Mouse (Mus musculus) CH12.LX (cell line): Measurements from ENCODE around the gene Arhgef3. TPM values are rescaled to one million over a fixed set of nuclear protein-coding genes. Genes with fewer than 3 reads are reported as not detected.

ENCODE experiments used
- DNase-seq: peaks from one replicate; pipeline ENCODE4 v3.0.0-alpha.2; 2013; ENCODE audit errors: extremely low read depth
- H3K27ac ChIP-seq: 2 replicates; pipeline ENCODE4 v1.5.1; 2012; ENCODE audit warnings: low read depth, mild to moderate bottlenecking, control low read depth, moderate library complexity; ENCODE audit not compliant: insufficient read depth
- H3K27me3 ChIP-seq: replicated peaks from 2 replicates; pipeline ENCODE3; 2012; ENCODE audit warnings: inconsistent platforms
- H3K36me3 ChIP-seq, 2 experiments: replicated peaks in 1 of 2; 2 replicates each; pipeline versions ENCODE3 to v1.6.1; 2012; ENCODE audit warnings: inconsistent platforms in 1 of 2, low read length in 1 of 2, mild to moderate bottlenecking in 1 of 2, mixed read lengths in 1 of 2, moderate library complexity in 1 of 2; ENCODE audit not compliant: control insufficient read depth in 1 of 2, insufficient read depth in 1 of 2
- H3K4me1 ChIP-seq, 2 experiments: 2 replicates each; pipeline ENCODE4 v1.6.1; 2012; ENCODE audit warnings: inconsistent platforms in 1 of 2, moderate library complexity in 1 of 2; ENCODE audit not compliant: insufficient read depth in 2 of 2, control insufficient read depth in 1 of 2
- H3K4me2 ChIP-seq: 2 replicates; pipeline ENCODE4 v1.6.1; 2012; ENCODE audit warnings: low read depth, mild to moderate bottlenecking, control low read depth; ENCODE audit not compliant: poor library complexity, insufficient read depth, severe bottlenecking
- H3K4me3 ChIP-seq, 3 experiments: fragments of 150-350 bp in 1 of 3; sonication (generic) in 1 of 3; replicated peaks in 1 of 3; 2 replicates each; pipeline versions ENCODE3 to v1.5.1; 2011 to 2012; ENCODE audit warnings: low read depth in 2 of 3, low read length in 2 of 3, mild to moderate bottlenecking in 2 of 3, moderate library complexity in 2 of 3, control low read depth in 1 of 3, improper control_type of control experiment in 1 of 3, inconsistent platforms in 1 of 3, mixed read lengths in 1 of 3; ENCODE audit not compliant: poor library complexity in 1 of 3
- H3K79me2 ChIP-seq: replicated peaks from 2 replicates; pipeline ENCODE4 v1.6.1; 2012; ENCODE audit warnings: mild to moderate bottlenecking, moderate library complexity; ENCODE audit not compliant: control insufficient read depth, poor library complexity, insufficient read depth, severe bottlenecking; ENCODE audit errors: extremely low read depth
- H3K9ac ChIP-seq: 2 replicates; pipeline ENCODE4 v1.6.1; 2012; ENCODE audit warnings: low read depth, mild to moderate bottlenecking, control low read depth, moderate library complexity; ENCODE audit not compliant: insufficient read depth
- H3K9me3 ChIP-seq: replicated peaks from 2 replicates; pipeline ENCODE3; 2012; ENCODE audit warnings: low read length, inconsistent platforms, mixed read lengths
- CTCF ChIP-seq, 2 experiments: IDR thresholded peaks in 1 of 2; conservative IDR thresholded peaks in 1 of 2; 2 replicates each; pipeline ENCODE4 v1.5.1; 2011 to 2012; ENCODE audit warnings: low read depth in 2 of 2, low read length in 2 of 2, improper control_type of control experiment in 1 of 2, inconsistent platforms in 1 of 2, mild to moderate bottlenecking in 1 of 2, moderate library complexity in 1 of 2
- ELF1 ChIP-seq: IDR thresholded peaks from 2 replicates; pipeline ENCODE4 v1.6.1; 2014; ENCODE audit warnings: low read depth, mild to moderate bottlenecking, inconsistent platforms, low read length, improper control_type of control experiment
- EP300 ChIP-seq: IDR thresholded peaks from 2 replicates; pipeline ENCODE4 v1.6.1; 2011; ENCODE audit warnings: low read length, improper control_type of control experiment
- GABPA ChIP-seq: IDR thresholded peaks from 2 replicates; pipeline ENCODE4 v1.6.1; 2012; ENCODE audit warnings: low read depth, low read length, improper control_type of control experiment, inconsistent platforms; ENCODE audit not compliant: insufficient replicate concordance
- HCFC1 ChIP-seq: IDR thresholded peaks from 2 replicates; pipeline ENCODE4 v1.6.1; 2012; ENCODE audit warnings: low read depth, mild to moderate bottlenecking, inconsistent platforms, low read length, improper control_type of control experiment
- JUN ChIP-seq: IDR thresholded peaks from 2 replicates; pipeline ENCODE4 v1.6.1; 2011; ENCODE audit warnings: low read depth, mild to moderate bottlenecking, low read length, improper control_type of control experiment, moderate library complexity; ENCODE audit not compliant: insufficient read depth
- JUND ChIP-seq: conservative IDR thresholded peaks from 2 replicates; pipeline ENCODE4 v1.6.1; 2011; ENCODE audit warnings: low read depth, low read length, improper control_type of control experiment
- MAFK ChIP-seq: IDR thresholded peaks from 2 replicates; pipeline ENCODE4 v1.6.1; 2011; ENCODE audit warnings: low read length, improper control_type of control experiment; ENCODE audit not compliant: insufficient replicate concordance
- MAX ChIP-seq: IDR thresholded peaks from 2 replicates; pipeline ENCODE4 v1.6.1; 2011; ENCODE audit warnings: low read length, improper control_type of control experiment
- MEF2A ChIP-seq: IDR thresholded peaks from 2 replicates; pipeline ENCODE4 v1.6.1; 2014; ENCODE audit warnings: low read depth, mild to moderate bottlenecking, inconsistent platforms, low read length, improper control_type of control experiment, borderline replicate concordance
- NRF1 ChIP-seq: IDR thresholded peaks from 2 replicates; pipeline ENCODE4 v1.6.1; 2014; ENCODE audit warnings: low read depth, mild to moderate bottlenecking, inconsistent platforms, low read length, improper control_type of control experiment, moderate library complexity
- PAX5 ChIP-seq: IDR thresholded peaks from 2 replicates; pipeline ENCODE4 v1.6.1; 2012; ENCODE audit warnings: low read length, inconsistent platforms, mixed read lengths
- POLR2AphosphoS2 ChIP-seq: IDR thresholded peaks from 2 replicates; pipeline ENCODE4 v1.6.1; 2011; ENCODE audit warnings: low read depth, low read length, improper control_type of control experiment
- RCOR1 ChIP-seq: conservative IDR thresholded peaks from 2 replicates; pipeline ENCODE4 v1.6.1; 2012; ENCODE audit warnings: low read depth, mild to moderate bottlenecking, inconsistent platforms, low read length, improper control_type of control experiment
- SIN3A ChIP-seq: IDR thresholded peaks from 2 replicates; pipeline ENCODE4 v1.6.1; 2012; ENCODE audit warnings: low read length, improper control_type of control experiment, inconsistent platforms
- TBP ChIP-seq: conservative IDR thresholded peaks from 2 replicates; pipeline ENCODE4 v1.6.1; 2011; ENCODE audit warnings: low read depth, low read length, improper control_type of control experiment
- TCF12 ChIP-seq: IDR thresholded peaks from 2 replicates; pipeline ENCODE4 v1.6.1; 2014; ENCODE audit warnings: low read depth, mild to moderate bottlenecking, inconsistent platforms, low read length, improper control_type of control experiment
- ZKSCAN1 ChIP-seq: IDR thresholded peaks from 2 replicates; pipeline ENCODE4 v1.6.1; 2012; ENCODE audit warnings: low read depth, inconsistent platforms, low read length, improper control_type of control experiment, borderline replicate concordance
- ZMIZ1 ChIP-seq: IDR thresholded peaks from 2 replicates; pipeline ENCODE4 v1.6.1; 2012; ENCODE audit warnings: low read depth, mild to moderate bottlenecking, inconsistent platforms, low read length, improper control_type of control experiment
- dilution Hi-C: fragments of 300-500 bp; cut with MboI; formaldehyde crosslinking; loops from 2 replicates; pipeline ENCODE4 v1.14.3; 2020; ENCODE audit warnings: low sequenced_read_pairs; ENCODE audit not compliant: extremely low pct_unique_long_range_greater_than_20kb, extremely low pct_ligation_motif_present
- in situ Hi-C: fragments of 300-500 bp; cut with MboI; formaldehyde crosslinking; loops from 3 replicates; pipeline ENCODE4 v1.14.3; 2019; ENCODE audit warnings: low sequenced_read_pairs, low pct_ligation_motif_present, low pct_unique_long_range_greater_than_20kb, mixed read lengths
- polyA plus RNA-seq: library from polyadenylated mRNA; unstranded; fragments of >175 nt; gene quantifications from 2 replicates; pipeline ENCODE4 v1.2.1, GENCODE M21; 2012; ENCODE audit warnings: low read depth; ENCODE audit not compliant: insufficient read length
- total RNA-seq, 2 experiments: library from RNA; depleted of rRNA; stranded (reverse); fragments of 300-350 nt in 1 of 2; fragments of >200 nt in 1 of 2; gene quantifications; 2 replicates each; pipeline ENCODE4 v1.2.3; 2012 to 2014

Arhgef3 gene
- total and polyA plus RNA-seq, 3 experiments: 0.51 to 0.64 (median 0.62) TPM

- TF ChIP-seq ZMIZ1 (no peak), ZKSCAN1 (no peak), NRF1 (no peak), JUN (no peak), JUND (no peak), ELF1 (no peak), RCOR1 (no peak), SIN3A (no peak), TBP (no peak), EP300 (no peak), MAX (no peak)
- no peak for DNase-seq
- in situ Hi-C loops (no loop called here), dilution Hi-C loops (no loop called here)
- Histone ChIP-seq H3K9me3 (no peaks in the 10 kb centered on the region), H3K4me1 (peaks cover 10 to 49% of the 10 kb centered on the region in 2 experiments; a peak in 3 of 4 replicates), H3K4me2 (no peak overlapping the region), H3K27me3 (no peaks in the 10 kb centered on the region), H3K36me3 (no peaks in the 10 kb centered on the region), H3K9ac (no peak overlapping the region), H3K79me2 (no peaks in the 10 kb centered on the region), H3K4me3 (no peak overlapping the region), H3K27ac (no peak overlapping the region)
Observed at GRCm38 (mm10) chr14:27347666-27348065, 233.0 kb downstream of the Arhgef3 start.

GRCm38 (mm10) chr14:27348088-27348487 is 233.4 kb downstream of the Arhgef3 start:
- H3K27me3 ChIP-seq: no peaks in the 10 kb centered on the region
- H3K4me2 ChIP-seq: no peak overlapping the region
- no peaks in the 10 kb centered on the region for H3K36me3 ChIP-seq
- in situ Hi-C loops (no loop called here), dilution Hi-C loops (no loop called here)
- H3K4me1 ChIP-seq: peaks cover 10 to 52% of the 10 kb centered on the region in 2 experiments; a peak in 3 of 4 replicates
- no peak for TF ChIP-seq MEF2A
- TF ChIP-seq GABPA: no peak
- TF ChIP-seq EP300: no peak
- no peak for TF ChIP-seq NRF1
- no peak for TF ChIP-seq HCFC1
- no peak for TF ChIP-seq CTCF (conservative IDR thresholded peaks at IDR 0.05 in 1 of 2, IDR thresholded peaks at IDR 0.05 in 1 of 2; ENCODE audit: low read depth in 2 of 2, low read length in 2 of 2)
- no peak for TF ChIP-seq TCF12
- no peak for TF ChIP-seq MAFK
- TF ChIP-seq ELF1: no peak
- TF ChIP-seq POLR2AphosphoS2: no peak
- TF ChIP-seq JUN: no peak
- no peak for TF ChIP-seq PAX5
- no peak for TF ChIP-seq JUND
- no peak for TF ChIP-seq TBP
- no peak overlapping the region for H3K4me3 ChIP-seq
- DNase-seq: no peak
- no peak overlapping the region for H3K9ac ChIP-seq
- H3K27ac ChIP-seq: no peak overlapping the region
- no peaks in the 10 kb centered on the region for H3K79me2 ChIP-seq
- no peaks in the 10 kb centered on the region for H3K9me3 ChIP-seq
